Mouse (Mus musculus) lung, adult 2 months (tissue): ENCODE results near the gene Piwil4.

Source experiments
- CTCF ChIP-seq: fragments of 200-500 bp; IDR thresholded peaks from 2 replicates; pipeline ENCODE4 v1.5.1; 2011; ENCODE audit warnings: mild to moderate bottlenecking, low read length, control low read depth; ENCODE audit not compliant: insufficient read depth
- POLR2A ChIP-seq: fragments of 200-500 bp; IDR thresholded peaks from 2 replicates; pipeline ENCODE4 v1.6.1; 2011; ENCODE audit warnings: low read depth, mild to moderate bottlenecking, control low read depth, low read length, borderline replicate concordance; ENCODE audit errors: extremely low read depth

- no peak for TF ChIP-seq CTCF
- no peak for TF ChIP-seq POLR2A
Observed at GRCm38 (mm10) chr9:14710910-14711309, 29.6 kb downstream of the Piwil4 start.
